Mouse (Mus musculus): ENCODE data around the gene Vasp.

- TF ChIP-seq POLR2A (IDR thresholded peaks at IDR 0.05; ENCODE audit: low read depth, low read length) (no peak), CTCF (IDR thresholded peaks at IDR 0.05; ENCODE audit: borderline replicate concordance, insufficient read depth, low read length) (no peak)
These were observed 51.6 kb downstream of the Vasp start for GRCm38 (mm10) chr7:19220061-19220460.
